Mouse (Mus musculus) mature B cell (primary cell): ENCODE data around the gene Chd8.

Source experiments
- in situ Hi-C: fragments of 300-500 bp; cut with MboI; formaldehyde crosslinking; loops from 2 replicates; pipeline ENCODE4 v1.14.3; 2019

The Chd8 gene

GRCm38 (mm10) chr14:52199412-52199811, 58.2 kb downstream of the Chd8 start:
- in situ Hi-C loops = no loop called here

DNA sequence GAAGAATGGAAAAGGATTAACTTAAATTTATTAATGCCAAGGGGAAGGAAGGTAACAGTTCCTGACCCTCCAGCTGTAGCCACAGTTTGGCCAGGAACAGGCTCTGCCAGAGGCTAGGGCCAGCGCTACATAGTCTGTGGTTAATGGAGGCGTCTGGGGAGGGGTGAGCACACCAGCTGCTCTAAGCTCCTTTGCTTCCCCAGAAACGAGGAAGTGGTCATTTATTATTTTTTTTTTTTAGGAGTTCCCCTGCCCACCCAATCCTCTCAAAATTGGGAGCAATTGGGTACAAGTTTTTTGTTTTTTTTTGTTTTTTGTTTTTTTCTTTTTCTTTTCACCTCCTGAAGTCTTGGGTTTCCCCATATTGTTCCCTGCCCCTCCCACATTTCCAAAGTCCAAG, 59.4 kb downstream of the Chd8 start:
- in situ Hi-C loops = no loop called here

DNA sequence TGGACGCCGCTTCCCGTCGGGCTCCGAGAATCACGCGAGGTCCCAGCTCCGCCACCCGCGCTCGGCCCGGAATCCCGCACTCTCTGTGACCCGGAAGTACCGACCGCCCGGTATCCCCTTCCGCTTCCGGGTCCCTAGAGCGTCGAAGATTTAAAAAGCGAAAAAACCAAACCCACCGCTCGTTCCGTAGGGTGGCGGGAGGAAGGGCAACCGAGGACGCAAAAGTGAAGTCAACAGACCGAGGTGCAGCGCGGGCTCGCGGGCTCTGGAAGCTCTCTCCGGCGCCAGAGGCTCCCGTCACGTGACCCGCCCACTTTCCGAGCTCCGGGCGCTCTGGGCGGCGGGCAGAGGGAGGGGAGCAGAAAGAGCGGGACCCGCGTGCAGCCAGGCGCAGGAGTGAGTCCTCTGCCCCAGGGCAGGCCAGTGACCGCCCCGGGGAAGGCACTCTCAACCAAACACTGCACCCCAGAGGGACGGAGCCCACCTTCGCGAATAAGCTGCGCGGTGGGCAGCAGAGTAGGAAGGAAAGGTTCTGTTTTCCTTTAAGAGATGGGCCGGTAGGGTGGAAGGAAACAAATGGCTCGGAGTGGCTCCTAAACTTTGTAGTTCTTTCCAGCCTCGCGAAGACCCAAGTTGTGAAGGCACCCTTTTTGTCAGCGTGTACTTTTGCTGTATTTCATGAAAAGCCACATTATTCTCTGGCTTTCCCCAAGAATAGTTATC, 60.3 kb downstream of the Chd8 start, which contains the start of gene Supt16:
Gene Supt16, minus strand, starts transcription at position 261 of the 723 bp plus-strand sequence.
- in situ Hi-C loops = no loop called here

DNA sequence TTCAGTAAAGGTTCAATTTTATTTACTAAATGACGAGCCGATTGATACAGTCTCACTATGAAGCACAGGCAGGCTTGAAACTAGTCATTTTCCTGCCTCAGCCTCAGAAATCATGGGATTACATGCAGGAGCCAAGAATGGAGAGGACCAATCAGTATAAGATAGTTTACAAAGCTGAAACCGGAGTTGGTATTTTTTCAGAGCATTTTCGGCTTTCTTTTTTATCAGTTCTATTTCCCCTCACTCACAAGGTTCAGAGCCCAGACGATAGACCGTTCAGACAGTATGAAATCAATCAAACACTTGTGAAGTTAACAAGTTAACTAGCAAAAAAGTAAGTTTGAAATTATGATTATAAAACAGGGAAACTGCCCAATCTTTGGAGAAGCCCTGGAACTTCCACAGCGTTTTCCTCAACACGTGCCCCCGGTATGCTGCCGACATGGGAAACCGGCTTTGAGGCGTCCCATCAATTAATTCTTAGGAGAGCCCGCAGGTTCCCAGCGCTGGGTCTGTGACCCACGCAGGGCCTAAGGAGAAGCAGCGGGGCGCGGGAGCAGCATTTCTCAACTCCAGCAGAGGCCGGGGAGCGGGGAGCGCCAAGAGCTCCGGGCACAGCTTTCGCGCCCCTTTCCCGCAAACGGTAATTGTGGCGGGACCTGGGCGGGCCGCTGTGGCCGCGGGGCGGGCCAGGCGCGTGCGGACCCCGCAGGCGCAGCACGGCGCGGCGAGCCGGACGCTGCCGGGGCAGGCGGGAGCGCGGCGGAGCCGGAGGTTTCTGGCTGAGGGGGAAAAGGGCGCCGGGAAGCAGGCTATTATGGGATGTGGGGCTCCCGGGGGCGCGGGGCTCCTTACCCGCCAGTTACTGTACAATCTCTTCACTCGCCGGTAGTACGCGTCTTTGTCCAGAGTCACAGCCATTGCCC, 61.1 kb downstream of the Chd8 start:
- in situ Hi-C loops = no loop called here

DNA sequence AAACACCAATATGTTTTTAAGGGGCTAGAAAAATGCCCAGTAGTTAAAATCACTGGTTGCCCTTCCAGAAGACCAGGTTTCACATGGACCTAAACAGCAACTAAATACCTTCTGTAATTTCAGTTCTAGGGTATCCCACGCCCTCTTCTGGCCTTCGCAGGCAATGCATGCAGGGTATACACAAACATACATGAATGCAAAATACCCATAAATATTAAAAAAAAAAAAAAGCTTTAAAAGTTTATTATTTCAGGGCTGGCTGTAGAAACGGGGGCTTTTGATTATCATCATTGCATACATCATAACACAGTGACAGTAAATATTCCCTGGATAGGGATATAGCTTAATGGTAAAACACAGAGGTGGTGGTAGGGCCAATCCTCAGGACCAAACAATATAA, 61.9 kb downstream of the Chd8 start:
- in situ Hi-C loops = no loop called here

DNA sequence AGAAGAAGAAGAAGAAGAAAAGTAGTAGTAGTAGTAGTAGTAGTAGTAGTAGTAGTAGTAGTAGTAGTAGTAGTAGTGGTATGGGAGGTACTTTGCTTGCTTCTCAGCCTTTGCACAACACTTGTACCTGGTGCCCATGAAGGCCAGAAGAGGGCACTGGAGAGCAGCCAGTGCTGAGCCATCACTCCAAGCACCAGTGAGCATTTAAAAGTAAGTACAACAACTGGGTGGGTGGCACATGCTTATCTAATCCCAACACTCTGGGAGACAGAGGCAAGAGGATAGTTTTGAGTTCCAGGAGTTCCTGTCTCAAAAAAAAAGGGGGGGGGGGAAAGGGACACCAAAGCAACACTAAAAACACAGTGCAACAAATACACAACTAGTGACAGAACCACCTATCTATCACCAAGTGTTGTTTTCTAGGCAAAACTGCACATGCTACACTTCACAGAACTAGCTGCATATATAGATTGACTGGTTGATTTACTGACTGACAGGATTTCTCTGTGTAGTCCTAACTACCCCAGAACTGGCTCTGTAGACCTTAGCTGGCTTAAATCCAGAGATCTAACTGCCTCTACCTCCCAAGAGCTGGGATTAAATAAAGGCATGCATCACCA, 66.7 kb downstream of the Chd8 start:
- in situ Hi-C loops = no loop called here

DNA sequence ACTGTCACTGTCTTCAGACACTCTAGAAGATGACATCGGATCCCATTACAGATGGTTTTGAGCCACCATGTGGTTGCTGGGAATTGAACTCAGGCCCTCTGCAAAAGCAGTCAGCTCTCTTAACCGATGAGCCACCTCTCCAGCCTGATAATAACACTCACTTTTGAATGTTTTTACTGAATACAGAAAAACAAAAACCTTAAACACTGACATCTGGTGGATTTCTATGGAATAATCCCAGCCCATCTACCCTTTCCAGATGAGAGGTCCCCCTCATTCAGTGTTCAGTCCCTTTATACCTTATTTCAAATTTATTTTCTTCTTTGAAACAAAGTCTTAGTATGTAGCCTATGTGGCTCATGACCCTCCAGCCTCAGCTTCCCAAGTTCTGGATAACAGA, 68.1 kb downstream of the Chd8 start:
- in situ Hi-C loops = no loop called here

DNA sequence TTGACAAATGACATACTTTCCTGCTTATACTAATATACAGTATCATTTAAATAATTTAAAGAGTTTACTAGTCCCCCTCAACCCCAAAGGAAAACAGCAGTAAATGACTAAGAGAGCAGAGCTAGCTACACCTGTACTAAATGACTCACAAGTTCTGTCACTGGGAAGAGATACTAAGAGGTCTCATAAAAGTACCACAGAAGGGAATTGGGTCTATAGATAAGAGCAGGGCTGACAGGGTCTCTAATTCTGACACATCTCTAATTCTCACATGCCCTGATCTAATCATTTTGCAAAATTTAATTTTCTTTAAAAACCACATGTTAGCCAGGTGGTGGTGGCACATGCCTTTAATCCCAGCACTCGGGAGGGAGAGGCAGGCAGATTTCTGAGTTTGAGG, 68.8 kb downstream of the Chd8 start:
- in situ Hi-C loops = no loop called here

DNA sequence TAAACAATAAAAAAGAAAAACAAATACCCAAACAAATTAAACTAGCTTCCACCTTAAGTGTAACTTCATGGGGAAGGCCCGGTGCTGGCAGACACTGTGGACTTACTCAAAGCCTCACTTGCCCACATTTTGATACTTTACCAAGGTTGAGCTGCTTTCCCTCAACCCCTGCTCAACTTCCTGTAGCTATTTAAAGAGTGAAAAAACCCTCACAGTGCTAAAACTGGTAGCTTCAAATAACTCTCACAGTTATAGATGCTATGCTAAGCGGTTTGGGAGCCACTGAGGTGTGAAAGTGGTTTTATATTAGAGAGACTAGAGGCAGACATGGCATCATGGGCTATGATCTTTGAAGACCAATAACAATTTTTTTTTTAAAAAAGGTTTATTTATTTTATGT, 91.0 kb downstream of the Chd8 start:
- in situ Hi-C loops = no loop called here

DNA sequence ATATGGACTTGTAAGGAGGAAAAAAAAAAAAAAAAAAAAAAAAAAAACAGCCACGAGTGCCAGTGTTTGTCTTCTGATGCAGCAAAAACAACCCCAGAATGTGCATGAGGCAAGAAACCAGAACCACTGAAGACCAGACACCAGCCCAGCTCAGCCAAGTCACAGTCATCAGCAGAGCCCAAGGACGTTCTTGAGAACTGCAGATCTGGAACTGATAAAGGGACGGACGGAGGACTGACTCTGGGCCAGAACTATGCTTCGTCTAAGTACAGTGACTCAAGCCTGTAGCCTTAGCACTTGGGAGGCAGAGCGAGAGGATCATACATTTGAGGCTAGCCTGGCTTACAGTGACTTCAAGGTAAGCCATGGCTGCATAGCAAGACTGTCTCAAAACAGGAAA, 96.7 kb downstream of the Chd8 start:
- in situ Hi-C loops = no loop called here

GRCm38 (mm10) chr14:52155008-52155407, 102.6 kb downstream of the Chd8 start:
- in situ Hi-C loops = no loop called here

GRCm38 (mm10) chr14:52152613-52153012, 105.0 kb downstream of the Chd8 start:
- in situ Hi-C loops = no loop called here

DNA sequence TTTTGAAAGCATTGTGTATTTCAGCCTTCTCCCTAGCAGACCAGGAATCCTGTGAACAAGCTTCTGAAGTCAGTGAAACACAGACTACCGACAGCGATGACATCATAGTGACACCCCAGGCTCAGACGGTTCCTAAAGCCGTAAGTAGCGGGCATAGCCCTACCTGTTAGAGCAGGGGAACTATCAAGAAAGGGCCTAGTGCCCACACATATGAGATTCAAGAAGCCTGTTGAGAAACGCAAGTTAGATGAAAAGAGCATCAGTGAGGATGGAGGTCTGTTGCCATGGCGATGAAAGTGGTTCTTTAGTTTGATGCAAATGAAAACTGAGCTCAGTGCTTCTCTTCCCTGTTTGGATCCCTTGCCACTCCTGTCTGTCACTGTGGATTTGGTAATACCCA, 105.4 kb downstream of the Chd8 start:
- in situ Hi-C loops = no loop called here

DNA sequence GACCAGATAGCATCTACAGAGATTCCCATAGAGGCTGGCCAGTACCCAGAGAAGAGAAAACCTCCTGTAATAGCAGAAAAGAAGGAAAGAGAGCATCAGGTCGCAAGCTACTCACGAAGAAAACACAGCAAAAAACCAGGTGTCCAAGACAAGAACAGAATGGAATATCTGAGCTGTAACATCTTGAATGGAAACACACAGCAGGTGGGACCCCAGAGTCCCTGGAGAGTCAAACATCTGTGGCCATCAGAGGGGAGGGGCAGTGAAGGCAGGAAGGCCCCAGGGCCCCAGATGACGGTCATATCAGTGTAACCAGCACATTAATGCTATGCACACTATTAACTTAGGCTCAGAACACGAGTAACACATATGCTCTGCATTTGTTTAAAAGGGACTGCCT, 107.7 kb downstream of the Chd8 start:
- in situ Hi-C loops = no loop called here
